Mouse (Mus musculus) kidney, postnatal 25 days (tissue): ENCODE measurements around the gene Tjp3.

ENCODE experiments used
- DNase-seq, 2 experiments: peaks; one replicate each; pipeline ENCODE4 v3.0.0; 2021; ENCODE audit warnings: mixed read lengths in 2 of 2

Tjp3 gene

DNA sequence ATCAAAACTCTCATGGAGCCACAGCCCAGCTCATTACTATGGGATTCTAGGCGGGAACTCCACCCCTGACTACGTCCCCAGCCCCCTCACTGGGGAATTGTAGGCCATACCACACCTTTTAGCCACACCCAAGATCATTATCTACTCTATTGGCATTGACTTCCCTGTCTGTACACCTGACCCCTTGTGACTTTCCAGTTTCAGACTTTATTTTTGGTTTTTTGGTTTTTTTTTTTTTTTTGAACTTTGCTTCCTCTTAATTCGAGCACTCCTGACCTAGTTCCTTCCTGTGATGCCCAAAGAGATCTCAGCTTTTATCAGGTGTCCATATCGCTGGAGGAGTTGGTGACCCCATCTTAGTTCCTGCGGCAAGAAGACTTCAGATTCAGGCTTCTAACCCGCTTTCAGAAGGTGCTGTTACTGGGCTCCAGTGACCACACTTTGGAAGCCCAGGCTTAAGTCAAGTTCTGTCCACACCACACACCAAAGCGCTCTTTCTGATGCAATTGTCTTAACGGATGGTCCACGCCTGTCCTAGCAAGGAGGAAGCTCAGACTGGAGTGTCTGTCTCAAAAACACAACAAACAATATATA, at the start of gene Tjp3:
Gene Tjp3 (minus strand): TSS at position 71 of the 594 bp plus-strand sequence.
- DNase-seq = peak in 1 of 2 experiments; percentile 45

GRCm38 (mm10) chr10:81340551-81341332, 49.4 kb upstream of the Tjp3 start:
- peak in 1 of 2 experiments; percentile 44 for DNase-seq

DNA sequence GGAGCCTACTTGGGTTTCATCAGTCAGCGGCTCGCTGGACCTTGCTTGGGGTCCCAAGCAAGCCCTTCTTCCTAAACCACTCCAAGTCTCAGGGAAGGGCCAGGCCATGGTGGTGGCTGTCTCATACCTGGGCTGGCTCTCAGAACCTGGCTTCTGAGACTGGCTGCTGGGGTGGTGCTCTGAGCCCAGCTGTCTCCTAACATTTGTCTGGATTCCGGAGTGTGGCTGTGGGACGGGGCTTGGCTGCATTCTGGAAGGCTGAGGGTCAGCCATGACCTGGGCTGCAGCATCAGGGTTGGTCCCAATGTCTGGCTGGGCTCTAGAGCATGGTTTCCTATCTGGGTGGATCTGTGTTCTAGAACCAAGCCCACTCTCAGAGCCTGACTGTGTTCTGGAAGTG, 45.2 kb upstream of the Tjp3 start:
- DNase-seq = no peak

DNA sequence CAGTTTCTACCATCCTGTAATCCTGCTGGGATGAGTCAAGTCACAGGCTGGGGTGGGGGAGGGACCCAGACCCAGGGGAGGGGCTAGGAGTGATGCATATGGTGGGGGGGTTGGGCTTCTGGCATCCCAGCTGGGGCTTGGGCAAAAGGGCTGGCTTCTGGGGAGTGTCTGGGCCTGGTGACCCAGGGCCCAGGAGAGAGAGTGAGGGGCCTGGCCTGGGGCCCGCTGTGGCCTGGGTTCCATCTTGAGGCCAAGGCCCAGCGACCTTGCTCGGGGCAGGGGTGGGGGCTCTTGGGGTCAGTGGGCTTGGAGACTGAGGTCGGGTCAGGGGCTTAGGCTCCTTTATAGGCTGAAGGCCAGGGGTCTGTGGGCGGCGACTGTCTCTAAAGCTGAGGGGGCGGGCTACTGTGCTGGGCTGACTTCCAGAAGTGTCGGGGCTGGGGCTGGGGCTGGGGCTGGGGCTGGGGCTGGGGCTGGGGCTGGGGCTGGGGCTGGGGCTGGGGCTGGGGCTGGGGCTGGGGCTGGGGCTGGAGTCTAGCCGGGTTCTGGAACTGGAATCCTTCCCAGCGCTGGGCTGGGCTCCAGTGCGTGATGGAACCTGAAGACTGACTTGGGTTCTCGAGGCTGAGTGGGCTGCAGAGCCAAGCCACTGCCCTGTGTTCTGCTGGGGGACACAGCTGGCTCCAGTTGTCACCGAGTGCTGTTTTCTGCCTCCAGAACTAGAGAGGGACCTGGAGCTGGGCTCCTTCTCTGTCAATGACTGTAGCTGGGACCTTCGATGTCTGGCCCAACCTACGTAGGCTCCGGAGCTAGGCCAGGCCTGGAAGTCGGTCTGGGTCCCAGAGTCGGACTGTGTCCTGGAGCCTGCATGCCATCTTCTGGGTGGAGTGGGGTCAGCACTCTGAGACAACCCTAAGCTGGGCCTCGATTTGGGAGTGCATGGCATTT, 44.3 kb upstream of the Tjp3 start:
- DNase-seq = no peak

DNA sequence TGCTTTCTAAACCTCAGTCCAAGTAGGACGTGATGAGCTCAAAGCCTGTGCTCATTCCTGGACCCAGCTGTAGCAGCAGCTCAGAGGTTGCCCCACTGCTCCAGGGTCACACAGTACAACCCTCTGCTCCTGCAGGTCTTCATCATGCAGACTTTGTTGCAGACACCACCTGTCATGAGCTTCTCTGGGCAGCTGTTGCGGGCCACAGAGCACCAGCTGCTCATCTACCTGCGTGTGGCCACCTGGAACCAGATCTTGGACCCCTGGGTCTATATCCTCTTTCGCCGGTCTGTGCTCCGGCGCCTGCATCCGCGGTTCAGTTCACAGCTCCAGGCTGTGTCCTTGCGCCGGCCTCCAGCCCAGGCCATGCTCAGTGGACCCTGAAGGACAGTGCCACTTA, 42.9 kb upstream of the Tjp3 start:
- DNase-seq = no peak

GRCm38 (mm10) chr10:81332277-81332676, 40.9 kb upstream of the Tjp3 start:
- no peak for DNase-seq

GRCm38 (mm10) chr10:81330007-81330406, 38.6 kb upstream of the Tjp3 start:
- peak; percentile 67 to 79 for DNase-seq

DNA sequence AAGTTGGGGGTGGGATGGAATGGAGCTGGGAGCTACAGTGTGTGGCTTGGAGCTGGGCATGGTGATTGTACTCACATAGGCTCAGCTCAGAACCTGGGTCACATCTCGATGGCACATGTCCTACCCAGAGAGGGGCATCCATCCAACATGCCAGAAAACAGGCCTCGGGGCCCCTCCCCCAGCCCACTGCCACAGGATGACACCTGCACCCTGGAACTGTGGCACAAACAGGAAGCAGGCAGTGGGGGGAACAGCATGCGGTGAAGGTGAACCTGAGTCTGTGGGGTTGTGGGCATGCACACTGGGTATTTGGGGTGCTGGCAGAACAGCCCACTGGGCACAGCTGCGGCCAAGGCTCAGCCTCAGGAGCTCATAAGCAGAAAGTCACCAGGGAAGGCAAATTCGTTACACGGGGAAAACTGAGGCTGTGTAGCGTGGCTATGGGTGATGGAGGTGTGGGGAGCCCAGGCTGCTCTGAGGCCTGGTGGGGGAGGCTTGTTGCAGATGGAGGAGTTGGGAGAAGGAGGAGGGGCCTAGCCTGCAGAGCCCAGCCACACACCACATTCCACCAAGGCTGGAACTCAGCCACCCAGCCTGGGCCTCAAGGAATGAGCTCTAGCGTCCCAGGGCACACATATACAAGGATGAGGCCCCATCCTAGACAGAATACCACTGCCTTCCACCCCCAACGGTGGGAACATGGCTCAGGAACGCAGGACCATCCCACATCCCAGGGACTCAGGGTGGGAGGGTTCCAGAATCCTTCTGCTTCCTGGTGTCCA, 38.0 kb upstream of the Tjp3 start:
- DNase-seq = peak in 1 of 2 experiments; percentile 62

DNA sequence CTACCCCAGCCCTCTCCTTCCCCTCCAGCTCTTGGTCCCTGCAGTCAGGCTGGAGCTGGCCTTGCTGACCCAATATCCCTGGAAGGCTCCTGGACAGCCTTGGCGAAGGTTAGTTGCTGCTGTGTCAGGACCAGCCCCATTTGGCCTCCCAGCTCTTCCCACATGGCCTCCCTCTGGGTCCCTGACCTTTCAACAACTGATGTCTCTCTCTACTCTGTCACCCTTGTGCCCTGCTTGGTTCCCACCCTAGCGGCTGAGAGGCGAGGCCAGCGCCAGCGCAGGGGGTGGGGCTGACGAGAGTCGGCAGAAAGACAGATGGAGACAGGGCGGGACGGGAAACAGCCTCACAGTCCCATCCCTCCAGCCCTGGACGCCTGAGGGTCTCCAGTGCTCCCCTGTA, 37.0 kb upstream of the Tjp3 start, which contains the start of gene Tbxa2r:
Gene Tbxa2r (plus strand): TSS at position 346 of the 400 bp plus-strand sequence.
- peak; percentile 71 to 89 for DNase-seq

DNA sequence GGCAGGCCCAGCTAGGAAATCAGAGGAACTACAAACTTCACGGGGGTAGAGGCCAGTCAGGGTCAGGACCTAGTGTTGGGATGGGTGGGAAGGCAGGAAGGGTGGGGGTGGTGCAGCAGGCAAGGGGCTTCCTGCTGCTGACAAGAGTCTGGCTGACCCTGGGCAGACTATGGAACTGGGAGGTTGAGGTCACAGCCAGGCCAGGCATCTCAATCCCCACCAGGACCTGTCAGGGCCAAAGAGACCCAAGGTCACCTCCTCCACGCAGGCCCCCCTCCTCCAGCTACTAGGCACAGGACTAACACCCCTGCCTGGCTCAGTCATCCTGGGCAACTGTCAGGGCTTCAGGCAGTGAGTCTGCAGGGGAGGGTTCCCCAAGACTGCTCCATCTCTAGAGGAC, 36.6 kb upstream of the Tjp3 start:
- DNase-seq = peak; percentile 58 to 87

DNA sequence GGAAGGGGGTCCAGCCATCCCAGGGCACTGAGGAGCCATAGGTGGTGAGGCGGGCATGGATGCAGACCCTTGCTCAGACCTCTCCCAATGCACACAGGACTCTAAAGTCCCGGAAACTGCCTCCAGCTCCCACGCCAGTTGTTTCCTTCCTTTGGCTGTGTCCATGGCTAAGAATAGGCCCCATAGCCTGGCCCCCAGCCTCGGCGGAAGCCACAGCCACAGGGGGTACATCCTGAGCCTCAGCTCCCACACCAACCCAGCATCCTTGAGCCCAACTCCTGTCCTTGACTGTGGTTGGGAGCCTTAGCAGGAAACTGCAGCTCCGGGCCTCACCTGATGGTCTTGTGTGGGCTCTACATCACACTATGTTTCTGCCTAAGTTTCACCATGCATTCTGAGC, 35.5 kb upstream of the Tjp3 start:
- DNase-seq = peak; percentile 63 to 91

DNA sequence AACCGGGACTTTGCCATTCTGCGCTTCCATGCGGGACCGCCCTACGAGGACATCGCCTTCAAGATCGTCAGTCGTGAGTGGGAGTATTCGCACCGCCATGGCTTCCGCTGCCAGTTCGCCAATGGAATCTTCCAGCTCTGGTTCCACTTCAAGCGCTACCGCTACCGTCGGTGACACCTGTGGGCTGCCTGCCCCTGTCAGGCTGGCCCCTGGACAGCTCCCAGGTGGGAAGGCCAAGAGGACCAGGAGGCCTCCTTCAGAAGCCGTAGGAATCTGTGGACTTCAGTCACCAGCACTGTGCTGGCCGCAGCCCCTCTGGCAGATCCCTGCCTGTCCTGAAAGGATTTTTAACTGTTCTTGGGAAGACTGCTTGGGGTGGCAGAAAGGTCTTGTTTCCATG, 34.4 kb upstream of the Tjp3 start:
- peak in 1 of 2 experiments; percentile 43 for DNase-seq

- DNase-seq = peak in 1 of 2 experiments; percentile 51
Measured at GRCm38 (mm10) chr10:81325176-81325575, 33.8 kb upstream of the Tjp3 start.

GRCm38 (mm10) chr10:81323791-81324530, 32.6 kb upstream of the Tjp3 start:
- DNase-seq = no peak

GRCm38 (mm10) chr10:81323141-81323775, 31.9 kb upstream of the Tjp3 start:
- peak in 1 of 2 experiments; percentile 47 for DNase-seq

DNA sequence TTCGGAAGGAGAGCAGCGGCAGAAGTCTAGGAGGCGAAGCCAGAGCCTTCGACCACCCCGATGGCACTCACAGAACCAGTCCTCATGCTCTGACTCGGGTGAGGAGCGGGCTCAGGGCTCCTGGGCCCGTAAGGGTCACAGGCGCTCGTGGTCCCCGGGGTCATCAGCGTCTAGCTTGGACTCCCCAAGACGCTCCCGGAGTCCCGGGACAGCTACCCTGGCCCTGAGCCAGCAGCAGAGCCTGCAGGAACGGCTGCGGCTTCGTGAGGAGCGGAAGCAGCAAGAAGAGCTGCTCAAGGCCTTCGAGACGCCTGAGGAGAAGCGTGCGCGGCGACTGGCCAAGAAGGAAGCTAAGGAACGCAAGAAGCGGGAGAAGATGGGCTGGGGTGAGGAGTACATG, 31.1 kb upstream of the Tjp3 start:
- DNase-seq = peak in 1 of 2 experiments; percentile 65

DNA sequence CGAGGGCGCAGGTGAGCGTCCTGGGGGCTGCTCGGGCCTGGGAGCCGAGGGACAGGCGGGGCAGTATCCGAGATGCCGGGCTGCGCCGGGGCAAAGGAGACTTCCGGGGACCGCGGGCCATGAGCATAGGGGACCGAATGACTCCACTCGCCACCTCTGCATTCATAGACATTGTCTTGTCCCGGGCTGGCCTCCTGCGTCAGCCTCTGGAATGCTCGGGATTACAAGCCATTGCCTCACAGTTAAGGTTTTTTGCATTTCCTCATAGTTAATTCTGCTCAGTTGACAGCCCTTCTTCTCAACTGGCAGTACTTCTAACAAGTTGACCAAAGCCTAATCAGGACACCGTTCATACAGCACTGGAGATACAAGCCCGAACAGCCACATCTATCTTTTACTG, 30.1 kb upstream of the Tjp3 start:
- DNase-seq = no peak

GRCm38 (mm10) chr10:81320550-81321347, 29.4 kb upstream of the Tjp3 start, which contains the start of gene Cactin:
Gene Cactin (plus strand): TSS chr10:81321103.
- peak; percentile 100 for DNase-seq

DNA sequence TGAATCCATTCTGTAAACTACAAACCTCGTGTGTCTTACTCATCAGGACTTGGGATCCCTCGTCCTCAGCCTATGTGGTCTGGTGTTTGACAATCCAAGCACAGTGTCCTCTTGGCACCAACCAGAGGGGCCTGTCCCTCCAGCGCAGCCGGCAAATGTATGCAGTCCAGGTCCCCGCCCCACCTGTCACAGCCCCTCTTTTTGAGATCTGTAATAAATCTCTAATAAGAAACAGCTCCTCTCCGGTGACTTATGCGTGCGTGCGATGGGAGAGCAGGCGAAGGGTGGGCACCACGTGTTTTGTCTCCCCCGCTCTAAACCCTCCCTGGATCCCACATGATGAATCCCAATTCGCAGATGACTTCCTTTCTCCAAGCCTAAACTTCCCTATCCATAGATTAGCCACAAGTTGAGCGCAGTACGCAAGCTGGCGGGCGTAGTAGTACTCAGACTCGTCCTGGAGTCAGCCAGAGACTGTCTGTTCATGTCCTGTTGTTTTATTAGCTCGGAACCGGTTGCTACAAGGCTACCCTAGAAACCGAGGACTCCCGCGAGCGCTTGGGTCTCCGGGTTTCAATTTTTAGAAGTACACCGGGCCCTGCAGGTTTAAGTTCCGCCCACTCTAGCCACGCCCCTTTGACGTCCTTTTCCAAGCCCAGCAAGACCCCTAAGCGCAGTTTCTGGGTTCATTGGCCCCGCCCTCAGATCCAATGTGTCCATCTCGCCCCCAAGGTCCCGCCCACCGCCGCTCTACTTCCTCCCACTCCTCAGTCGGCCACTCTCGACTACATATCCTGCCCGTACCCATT, 28.6 kb upstream of the Tjp3 start:
- peak; percentile 98 for DNase-seq
